Mouse (Mus musculus) ovary, postnatal 36 days (tissue): Measurements from ENCODE around the gene Stambpl1.

ENCODE experiments used
- DNase-seq: peaks from one replicate; pipeline ENCODE4 v3.0.0; 2022; ENCODE audit warnings: low spot score, mixed read lengths

The Stambpl1 gene

GRCm38 (mm10) chr19:34240273-34241039, 48.4 kb downstream of the Stambpl1 start:
- DNase-seq, result no peak

GRCm38 (mm10) chr19:34241247-34241915, 49.4 kb downstream of the Stambpl1 start:
- no peak for DNase-seq

DNA sequence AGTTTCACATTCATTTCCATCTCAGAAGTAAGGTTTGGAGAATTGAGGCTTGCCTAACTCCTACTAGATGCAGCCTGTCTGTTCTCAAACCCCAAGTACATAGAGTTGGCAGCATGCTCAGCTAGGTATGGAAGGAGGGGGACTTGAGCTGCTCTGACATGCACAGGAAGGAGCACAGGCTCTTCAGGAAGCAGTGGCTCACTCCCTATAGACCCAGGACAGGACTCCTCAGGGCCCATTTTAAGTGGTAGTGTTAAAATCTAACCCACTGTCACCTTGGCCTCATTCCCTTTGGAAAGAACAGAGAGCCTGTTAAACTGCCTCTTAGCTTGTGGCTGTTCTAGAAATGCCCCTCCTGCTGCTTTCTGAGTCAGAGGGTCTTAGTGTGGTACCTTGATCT, 50.9 kb downstream of the Stambpl1 start:
- DNase-seq, result no peak

- DNase-seq, result no peak
Observed at GRCm38 (mm10) chr19:34244056-34244455, 52.0 kb downstream of the Stambpl1 start.

GRCm38 (mm10) chr19:34248558-34248957, 56.5 kb downstream of the Stambpl1 start:
- no peak for DNase-seq

DNA sequence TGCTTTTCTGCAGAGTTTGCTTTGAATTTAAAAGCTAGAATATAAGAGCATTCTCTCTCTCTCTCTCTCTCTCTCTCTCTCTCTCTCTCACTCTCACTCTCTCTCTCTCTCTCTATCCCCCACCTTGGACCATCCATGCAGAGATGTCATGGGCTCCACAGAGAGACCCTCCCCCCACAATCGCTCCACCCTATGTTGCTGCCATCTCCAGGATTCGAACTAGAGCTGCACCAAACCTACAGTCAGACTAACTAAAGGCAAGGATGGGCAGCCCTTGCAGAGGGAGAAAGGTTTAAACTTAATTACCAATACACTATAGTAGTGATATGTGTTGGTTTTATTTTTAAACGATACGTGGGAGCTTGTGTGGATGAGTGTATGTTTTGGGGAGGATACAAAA, 58.6 kb downstream of the Stambpl1 start:
- no peak for DNase-seq

DNA sequence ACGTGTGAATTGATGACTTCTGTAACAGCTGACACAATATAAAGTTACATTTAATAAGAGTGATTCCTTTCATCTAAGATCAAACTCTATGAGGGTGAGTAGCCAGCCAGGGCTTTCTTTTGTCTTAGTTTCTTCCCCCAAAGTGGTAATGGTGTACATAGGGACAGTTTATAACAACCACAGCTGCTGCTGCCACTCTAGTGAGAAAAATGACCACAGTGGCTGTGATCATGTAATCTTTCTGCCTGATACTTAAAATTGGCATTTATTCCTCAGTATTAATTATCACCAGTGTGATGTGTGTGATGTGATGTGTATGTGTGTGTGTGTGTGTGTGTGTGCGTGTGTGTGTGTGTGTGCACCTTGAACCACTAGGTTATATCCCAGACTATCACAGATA, 59.9 kb downstream of the Stambpl1 start:
- DNase-seq, result no peak

GRCm38 (mm10) chr19:34252450-34252849, 60.4 kb downstream of the Stambpl1 start:
- no peak for DNase-seq

- no peak for DNase-seq
Observed at GRCm38 (mm10) chr19:34254101-34254879, 62.3 kb downstream of the Stambpl1 start.

DNA sequence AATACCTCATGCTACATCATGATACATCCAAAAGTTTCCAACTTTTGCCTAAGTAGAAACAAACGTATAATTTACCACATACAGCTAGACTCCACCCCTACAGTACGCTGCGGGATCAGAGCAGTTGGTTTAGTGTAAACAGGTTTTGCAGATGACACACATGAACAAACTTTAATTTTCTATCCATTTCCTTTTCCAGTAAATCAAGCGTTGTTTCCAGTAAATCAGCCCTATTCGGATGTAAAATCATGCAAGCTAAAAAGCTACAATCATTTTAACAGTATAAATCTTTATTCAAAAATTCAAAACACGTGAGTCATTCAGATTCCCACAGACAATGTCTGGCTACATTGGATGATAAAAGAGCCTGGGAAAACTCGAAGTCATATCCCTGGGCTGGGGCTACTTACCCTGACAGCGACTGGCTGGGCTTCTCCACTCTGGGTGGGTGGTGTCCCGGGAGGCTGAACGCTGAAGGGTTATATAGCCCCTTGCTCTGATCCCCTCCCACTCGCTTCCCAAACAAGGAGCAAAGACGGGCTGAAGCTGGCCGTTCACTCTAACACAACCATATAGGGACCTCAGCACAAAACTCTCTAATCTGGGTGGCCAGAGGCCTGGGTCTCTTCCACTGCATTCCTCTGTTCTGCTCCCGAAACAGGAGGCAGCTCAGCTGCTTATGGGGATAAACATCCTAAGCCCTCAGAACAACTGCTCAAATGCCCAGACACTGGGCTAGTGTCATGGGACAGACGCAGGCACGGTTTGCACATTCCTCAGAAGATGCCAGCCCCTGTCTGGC, 63.1 kb downstream of the Stambpl1 start, which contains the start of gene Acta2:
Gene Acta2, minus strand, starts transcription at position 711 of the 802 bp plus-strand sequence.
- DNase-seq, result peak; percentile 17

- DNase-seq, result no peak
Observed at GRCm38 (mm10) chr19:34256149-34256548, 64.1 kb downstream of the Stambpl1 start.

DNA sequence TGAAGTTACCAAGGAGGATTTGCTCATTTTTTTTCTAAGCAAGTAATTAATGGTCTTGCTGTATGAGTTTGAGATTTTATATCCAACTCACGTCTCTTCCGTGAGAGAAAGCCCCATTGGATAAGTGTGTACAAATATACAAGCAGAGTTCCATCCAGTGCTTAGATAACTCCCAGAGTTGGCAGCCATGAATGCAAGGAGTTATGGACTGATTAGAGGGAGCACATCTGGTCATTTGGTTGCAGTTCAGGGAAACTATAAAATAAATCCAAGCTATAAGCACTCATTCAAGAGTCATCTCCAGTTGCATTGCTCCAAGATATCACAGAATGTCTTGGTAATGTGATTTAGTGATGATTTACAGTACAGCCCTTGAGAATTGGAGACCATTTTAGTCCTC, 64.9 kb downstream of the Stambpl1 start:
- no peak for DNase-seq

DNA sequence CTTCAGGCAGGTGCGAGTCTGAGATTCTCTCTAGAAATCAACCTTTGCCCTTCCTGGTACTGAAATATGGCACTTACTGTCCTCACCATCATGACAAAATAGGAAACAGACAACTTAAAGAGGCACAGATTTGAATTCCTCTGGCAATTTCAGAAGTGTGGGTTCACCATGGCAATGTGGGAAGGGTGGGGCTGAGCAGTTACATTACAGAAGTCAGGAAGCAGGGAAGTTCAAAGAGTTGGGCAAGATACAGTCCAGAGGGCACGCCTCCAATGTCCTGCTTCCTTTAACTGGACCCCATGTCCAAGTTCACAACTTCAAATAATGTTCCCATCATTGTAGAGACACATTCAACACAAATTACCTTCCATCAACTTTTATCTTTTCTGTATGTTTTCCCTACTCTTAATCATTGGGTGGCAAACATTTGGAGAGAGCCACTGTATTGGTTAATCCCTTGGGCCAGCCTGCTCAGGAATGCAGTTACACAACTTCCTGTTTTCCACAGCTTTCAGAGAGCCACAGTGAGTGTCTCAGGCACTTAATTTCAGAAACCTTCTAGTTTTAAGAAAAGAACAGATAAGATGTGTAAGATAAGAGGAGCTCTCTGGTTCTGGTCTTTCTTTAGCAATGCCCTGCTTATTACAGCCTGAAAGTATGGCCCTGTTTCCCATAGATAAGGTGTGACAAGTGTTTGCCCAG, 70.4 kb downstream of the Stambpl1 start:
- DNase-seq, result no peak

GRCm38 (mm10) chr19:34265604-34266193, 73.7 kb downstream of the Stambpl1 start:
- no peak for DNase-seq

- no peak for DNase-seq
Observed at GRCm38 (mm10) chr19:34268991-34269390, 77.0 kb downstream of the Stambpl1 start.

DNA sequence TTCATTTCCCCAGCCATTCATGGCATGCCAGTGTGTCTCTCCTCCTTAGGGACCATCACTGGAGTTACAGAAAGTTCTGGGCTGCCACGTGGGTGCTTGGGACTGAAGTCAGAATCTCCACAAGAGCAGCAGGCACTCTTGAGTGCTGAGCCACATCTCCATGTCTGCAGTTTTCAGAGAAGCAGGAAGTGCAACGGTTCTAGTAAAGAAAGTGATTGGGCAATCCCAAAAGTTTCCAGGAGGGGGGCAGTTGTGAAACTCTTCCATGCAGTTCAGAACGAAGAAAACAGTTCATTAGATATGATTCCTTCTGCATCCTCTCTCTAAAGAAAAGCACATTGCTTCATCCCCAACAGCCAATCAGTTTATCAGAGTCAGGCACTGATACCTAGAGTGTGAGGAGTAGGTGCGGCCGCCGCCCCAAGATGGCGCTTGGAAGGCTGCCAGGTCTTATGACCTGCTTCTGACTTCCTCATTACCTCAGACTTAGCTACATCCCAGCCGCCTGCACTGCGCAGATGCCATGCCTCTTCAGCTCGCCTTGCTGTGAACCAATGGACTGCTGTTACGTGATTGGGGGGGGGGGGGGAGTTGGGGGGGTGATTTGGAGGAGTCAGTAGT, 78.2 kb downstream of the Stambpl1 start:
- DNase-seq, result no peak

- DNase-seq, result no peak
Observed at GRCm38 (mm10) chr19:34270824-34271464, 78.9 kb downstream of the Stambpl1 start.

DNA sequence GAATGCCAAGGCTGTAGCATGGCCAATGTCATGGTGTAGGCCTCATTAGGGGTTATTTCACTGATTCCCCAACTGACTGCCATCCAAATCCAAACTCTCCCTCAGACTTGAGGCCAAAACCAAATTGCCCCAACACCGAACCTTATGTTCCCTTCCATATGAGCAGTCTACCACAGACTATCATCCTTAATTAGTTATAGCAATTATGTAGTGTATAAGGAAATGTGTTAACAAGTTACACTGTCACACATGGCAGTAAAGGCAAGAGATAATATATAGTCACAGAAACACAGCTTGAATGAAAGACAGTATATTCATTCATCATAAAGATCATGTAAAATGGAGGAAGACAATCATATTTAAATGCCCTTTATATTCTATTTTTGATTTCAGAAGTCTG, 81.0 kb downstream of the Stambpl1 start:
- DNase-seq, result no peak

- no peak for DNase-seq
Observed at GRCm38 (mm10) chr19:34278078-34278477, 86.0 kb downstream of the Stambpl1 start.

GRCm38 (mm10) chr19:34283614-34284013, 91.6 kb downstream of the Stambpl1 start:
- DNase-seq, result no peak
